In genomic region chr15:98922581-98922980, GRCm38 (mm10) we compare ENCODE assay signal across 22 mouse cellular contexts. TPM values are rescaled to one million over a fixed set of nuclear protein-coding genes. Genes with fewer than 3 reads are reported as not detected.
DNase-seq lines count a peak whose midpoint lies in the region; ATAC-seq and TF ChIP-seq lines count a peak whose summit lies in the region.
"Had no signal": no experiment of that assay in that cellular context is flagged by ENCODE, and none has a peak within 500 bp of the region (broad histone marks: within the 10 kb centered on the region; RNA-seq: fewer than 3 reads in every experiment).

No protein-coding gene starts in this region.

- H3K27me3 ChIP-seq in kidney, embryonic 14.5 days (ENCODE audit: control insufficient read depth, insufficient read depth, low read length): no peaks in the 10 kb centered on the region
- H3K27me3 ChIP-seq in intestine, postnatal 0 days (replicated peaks; ENCODE audit: control insufficient read depth, insufficient read depth, low read length): no peaks in the 10 kb centered on the region
- H3K27me3 ChIP-seq: CH12.LX; embryonic facial prominence, embryonic 13.5 days; heart, embryonic 12.5 days had no signal

- 67% methylated on average over 3 of the region's 3 CpGs for WGBS in kidney, embryonic 14.5 days
- 20% methylated on average over 3 of the region's 3 CpGs for WGBS in intestine, postnatal 0 days

- H3K4me2 ChIP-seq in kidney, embryonic 14.5 days (replicated peaks; ENCODE audit: low read depth, low read length): no peak overlapping the region
- H3K4me2 ChIP-seq in intestine, postnatal 0 days (replicated peaks; ENCODE audit: low read depth): peak overlapping the region; percentile 28
- H3K4me2 ChIP-seq: embryonic facial prominence, embryonic 13.5 days; heart, embryonic 12.5 days; lung, embryonic 14.5 days had no signal

- DNase-seq in adrenal gland, adult 2 months: peak; percentile 51
- no peak for DNase-seq in adrenal gland, postnatal 4 days (ENCODE audit: low spot score in 2 of 2)
- peak; percentile 65 to 75 for DNase-seq in kidney, adult 8-10 months
- DNase-seq in lung, postnatal 25 days (ENCODE audit: low spot score): peak; percentile 21
- DNase-seq in left cerebral cortex, adult 18-20 months (ENCODE audit: low spot score in 2 of 2): no peak
- DNase-seq in layer of hippocampus, postnatal 36 days: no peak
- DNase-seq: cerebellum, adult 8-10 months; gastrocnemius, postnatal 36 days; layer of hippocampus, adult 9-11 months; lung, embryonic 14.5 days; right cerebral cortex, postnatal 14 days; thymus, adult 18-20 months had no signal

- no peaks in the 10 kb centered on the region for H3K36me3 ChIP-seq in kidney, embryonic 14.5 days (ENCODE audit: control insufficient read depth, insufficient read depth, low read length)
- no peaks in the 10 kb centered on the region for H3K36me3 ChIP-seq in intestine, postnatal 0 days (ENCODE audit: control insufficient read depth, insufficient read depth)
- H3K36me3 ChIP-seq: embryonic facial prominence, embryonic 13.5 days; heart, embryonic 12.5 days had no signal

- H3K4me1 ChIP-seq in kidney, embryonic 14.5 days (ENCODE audit: control insufficient read depth, insufficient read depth, low read length): no peaks in the 10 kb centered on the region
- H3K4me1 ChIP-seq in intestine, postnatal 0 days (replicated peaks; ENCODE audit: control insufficient read depth, insufficient read depth, low read length): no peaks in the 10 kb centered on the region
- H3K4me1 ChIP-seq: heart, embryonic 12.5 days had no signal

- H3K4me3 ChIP-seq in kidney, embryonic 14.5 days (ENCODE audit: low read length): no peak overlapping the region
- no peak overlapping the region for H3K4me3 ChIP-seq in intestine, postnatal 0 days (ENCODE audit: low read depth, low read length)
- H3K4me3 ChIP-seq: embryonic facial prominence, embryonic 13.5 days; heart, embryonic 12.5 days had no signal

- H3K27ac ChIP-seq in kidney, embryonic 14.5 days (ENCODE audit: low read depth, low read length): no peak overlapping the region
- H3K27ac ChIP-seq in intestine, postnatal 0 days (ENCODE audit: low read depth, low read length): peak overlapping the region; percentile 88
- H3K27ac ChIP-seq: embryonic facial prominence, embryonic 13.5 days had no signal

- no peak for ATAC-seq in kidney, embryonic 14.5 days (ENCODE audit: low FRiP score, low TSS enrichment)
- peak; percentile 58 for ATAC-seq in intestine, postnatal 0 days

- no peaks in the 10 kb centered on the region for H3K9me3 ChIP-seq in kidney, embryonic 14.5 days (ENCODE audit: control insufficient read depth, low read length)
- no peaks in the 10 kb centered on the region for H3K9me3 ChIP-seq in intestine, postnatal 0 days (ENCODE audit: control insufficient read depth)
- H3K9me3 ChIP-seq: embryonic facial prominence, embryonic 13.5 days; heart, embryonic 12.5 days had no signal

- no peak overlapping the region for H3K9ac ChIP-seq in kidney, embryonic 14.5 days (ENCODE audit: low read depth, low read length)
- no peak overlapping the region for H3K9ac ChIP-seq in intestine, postnatal 0 days (ENCODE audit: low read depth, low read length)
- H3K9ac ChIP-seq: embryonic facial prominence, embryonic 13.5 days; heart, embryonic 12.5 days; lung, embryonic 14.5 days had no signal

- no peak for TF ChIP-seq CTCF in intestine, postnatal 0 days (IDR thresholded peaks at IDR 0.05; ENCODE audit: low read depth)

RNA-seq across cellular contexts. Expression of gene Lmbr1l, which starts 4.5 kb away (rescaled TPM):
- 10 to 100 TPM; 11.5 to 14.2 TPM for total RNA-seq in adrenal gland, adult 2 months (2021)
- polyA plus RNA-seq in adrenal gland, adult 2 months (2012; rRNA removed): 36.3 and 58.5 TPM in 2 replicates
- 10 to 100 TPM; 41.5 to 45.9 TPM for total RNA-seq in adrenal gland, postnatal 4 days (2021)
- 5.5 and 8.6 TPM in 2 replicates for polyA plus RNA-seq in kidney, embryonic 14.5 days (2014; fragmentation: Nextera tagmentation; extraction: Ambion mirVana)
- polyA plus RNA-seq in intestine, postnatal 0 days (2015; fragmentation: Nextera tagmentation; extraction: Ambion mirVana): 27.0 and 30.6 TPM in 2 replicates
- total RNA-seq in left cerebral cortex, adult 18-20 months (2021): 10 to 100 TPM; 12.9 to 17.9 TPM
- 10 to 100 TPM; 16.4 to 22.6 TPM for total RNA-seq in layer of hippocampus, postnatal 36 days (2021)

RNA-seq across cellular contexts. Expression of gene Tuba1b, which starts 11.8 kb away (rescaled TPM):
- total RNA-seq in adrenal gland, adult 2 months (2021): 100 to 1,000 TPM; 235 to 261 TPM
- polyA plus RNA-seq in adrenal gland, adult 2 months (2012; rRNA removed): 616 and 725 TPM in 2 replicates
- total RNA-seq in adrenal gland, postnatal 4 days (2021): 100 to 1,000 TPM; 512 to 526 TPM
- polyA plus RNA-seq in kidney, embryonic 14.5 days (2014; fragmentation: Nextera tagmentation; extraction: Ambion mirVana): 1,971 and 2,088 TPM in 2 replicates
- polyA plus RNA-seq in intestine, postnatal 0 days (2015; fragmentation: Nextera tagmentation; extraction: Ambion mirVana): 391 and 435 TPM in 2 replicates
- 100 to 1,000 TPM; 584 to 602 TPM for total RNA-seq in left cerebral cortex, adult 18-20 months (2021)
- 100 to 1,000 TPM; 469 to 520 TPM for total RNA-seq in layer of hippocampus, postnatal 36 days (2021)

RNA-seq across cellular contexts. Expression of gene Dhh, which starts 24.2 kb away (rescaled TPM):
- total RNA-seq in adrenal gland, adult 2 months (2021): 1 to 10 TPM; 2.3 to 3.5 TPM
- 3.1 and 3.8 TPM in 2 replicates for polyA plus RNA-seq in adrenal gland, adult 2 months (2012; rRNA removed)
- total RNA-seq in adrenal gland, postnatal 4 days (2021): 1 to 10 TPM; 2.1 to 2.9 TPM
- 0.54 and 0.84 TPM in 2 replicates for polyA plus RNA-seq in kidney, embryonic 14.5 days (2014; fragmentation: Nextera tagmentation; extraction: Ambion mirVana)
- 0.88 and 0.93 TPM in 2 replicates for polyA plus RNA-seq in intestine, postnatal 0 days (2015; fragmentation: Nextera tagmentation; extraction: Ambion mirVana)
- under 1 TPM; 0.21 to 0.26 TPM for total RNA-seq in left cerebral cortex, adult 18-20 months (2021)
- under 1 TPM; 0.12 to 0.15 TPM for total RNA-seq in layer of hippocampus, postnatal 36 days (2021)
- total RNA-seq: CH12.LX; hematopoietic stem cell, adult 5-6 weeks; megakaryocyte-erythroid progenitor cell, adult 5-6 weeks had no signal

RNA-seq across cellular contexts. Expression of gene Rhebl1, which starts 28.2 kb away (rescaled TPM):
- 1 to 10 TPM in 1 of 2 experiments, under 1 TPM in 1; 0.69 to 3.6 TPM for total RNA-seq in adrenal gland, adult 2 months (2021)
- polyA plus RNA-seq in adrenal gland, adult 2 months (2012; rRNA removed): 1.3 and 2.0 TPM in 2 replicates
- total RNA-seq in adrenal gland, postnatal 4 days (2021): 1 to 10 TPM; 3.9 to 6.2 TPM
- polyA plus RNA-seq in kidney, embryonic 14.5 days (2014; fragmentation: Nextera tagmentation; extraction: Ambion mirVana): 14.4 and 22.4 TPM in 2 replicates
- polyA plus RNA-seq in intestine, postnatal 0 days (2015; fragmentation: Nextera tagmentation; extraction: Ambion mirVana): 9.4 and 9.7 TPM in 2 replicates
- total RNA-seq in left cerebral cortex, adult 18-20 months (2021): 10 to 100 TPM in 1 of 2 experiments, 1 to 10 TPM in 1; 8.6 to 12.9 TPM
- total RNA-seq in layer of hippocampus, postnatal 36 days (2021): 1 to 10 TPM; 6.8 to 7.0 TPM

RNA-seq across cellular contexts. Expression of gene Gm49450, which starts 30.8 kb away (rescaled TPM):
- 10 to 100 TPM in 1 of 2 experiments, not detected in 1; 10.9 TPM for total RNA-seq in adrenal gland, adult 2 months (2021)
- polyA plus RNA-seq in adrenal gland, adult 2 months (2012; rRNA removed): 49.5 and 126 TPM in 2 replicates
- not detected for total RNA-seq in adrenal gland, postnatal 4 days (2021)
- polyA plus RNA-seq in kidney, embryonic 14.5 days (2014; fragmentation: Nextera tagmentation; extraction: Ambion mirVana): not detected in 2 replicates
- polyA plus RNA-seq in intestine, postnatal 0 days (2015; fragmentation: Nextera tagmentation; extraction: Ambion mirVana): not detected in 2 replicates
- total RNA-seq in left cerebral cortex, adult 18-20 months (2021): not detected
- not detected for total RNA-seq in layer of hippocampus, postnatal 36 days (2021)
- total RNA-seq: gastrocnemius, postnatal 36 days; hematopoietic stem cell, adult 5-6 weeks; left cerebral cortex, postnatal 36 days; megakaryocyte-erythroid progenitor cell, adult 5-6 weeks had no signal
- polyA plus RNA-seq: embryonic facial prominence, embryonic 13.5 days; heart, embryonic 12.5 days; lung, embryonic 14.5 days; midbrain, postnatal 0 days; neural tube, embryonic 11.5 days had no signal

Comparison
In these comparisons a context has a peak if more than half of its experiments do, and no peak if none do; other contexts are left out.
1. DNase-seq: peak in adrenal gland, adult 2 months (single experiment), kidney, adult 8-10 months (2 of 2) and lung, postnatal 25 days (single experiment); none in adrenal gland, postnatal 4 days (0 of 2), left cerebral cortex, adult 18-20 months (0 of 2) and layer of hippocampus, postnatal 36 days (0 of 2).